Mouse (Mus musculus): ENCODE results near the gene Sugct. TPM values are rescaled to one million over a fixed set of nuclear protein-coding genes. Genes with fewer than 3 reads are reported as not detected.
"Not testable (repeated sequence)": the region's sequence is repeated elsewhere in the genome, so short reads cannot be mapped to it uniquely, and the experiment has no call there.

Gene Sugct
- polyA plus RNA-seq, 1 experiment from 2014 or later, result 5.1 TPM

DNA sequence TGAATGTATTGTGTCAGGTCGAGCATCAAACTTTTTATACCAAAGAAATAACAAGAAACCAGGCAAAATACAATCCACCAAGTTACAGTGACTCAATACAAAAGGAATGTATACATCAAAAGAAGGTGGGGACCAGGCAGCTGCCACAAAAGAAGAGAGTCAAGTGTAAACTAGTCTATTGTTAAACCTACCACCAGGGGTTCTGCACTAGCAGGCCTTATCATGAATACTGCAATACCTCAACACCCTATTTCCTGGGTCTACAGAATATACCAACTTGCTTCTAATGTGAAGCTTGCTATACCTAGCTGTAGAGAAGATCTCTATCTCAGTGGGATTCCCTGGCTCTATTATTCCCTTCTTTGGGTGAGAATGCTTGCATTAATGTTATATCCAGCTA is 237.4 kb downstream of the Sugct start:
- not testable (repeated sequence) for ATAC-seq (ENCODE audit: insufficient number of reproducible peaks, low FRiP score, low TSS enrichment, low read depth); H3K9ac ChIP-seq; H3K27ac ChIP-seq (replicated peaks); H3K9me3 ChIP-seq (replicated peaks); H3K4me1 ChIP-seq; H3K4me2 ChIP-seq (replicated peaks); H3K36me3 ChIP-seq; H3K4me3 ChIP-seq (replicated peaks); H3K27me3 ChIP-seq
- 29% methylated on average over 1 of the region's 1 CpGs for WGBS

GRCm38 (mm10) chr13:17432139-17432916 is 263.0 kb downstream of the Sugct start:
- WGBS, result 37% methylated on average over 7 of the region's 7 CpGs
- no peak for ATAC-seq (ENCODE audit: insufficient number of reproducible peaks, low FRiP score, low TSS enrichment, low read depth)
- Histone ChIP-seq H3K27ac (replicated peaks) (no peak overlapping the region), H3K27me3 (no peaks in the 10 kb centered on the region), H3K9me3 (replicated peaks) (no peaks in the 10 kb centered on the region), H3K9ac (no peak overlapping the region), H3K4me1 (0 out of 2 replicates have a peak, but pooled peaks cover 2% of the 10 kb centered on the region), H3K4me2 (replicated peaks) (no peak overlapping the region), H3K4me3 (replicated peaks) (no peak overlapping the region), H3K36me3 (no peaks in the 10 kb centered on the region)

DNA sequence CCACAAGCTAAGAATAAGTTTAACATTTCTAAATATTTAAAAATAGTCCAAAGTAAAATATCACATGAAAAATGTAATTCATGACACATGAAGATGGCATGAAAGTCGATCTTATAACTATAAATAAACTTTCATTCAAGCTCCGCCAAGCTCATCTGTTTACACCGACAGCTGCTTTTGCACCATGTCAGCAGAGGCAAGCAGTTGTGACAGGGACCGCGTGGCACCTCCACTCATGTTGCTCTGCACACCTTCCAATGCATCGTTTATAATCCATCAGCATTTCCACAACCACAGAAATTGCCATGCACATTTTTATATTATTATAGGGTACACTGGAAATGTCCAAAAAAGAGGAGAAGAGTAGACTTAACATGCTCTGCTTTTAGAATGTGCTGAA is 273.5 kb downstream of the Sugct start:
- Histone ChIP-seq H3K36me3 (no peaks in the 10 kb centered on the region), H3K4me3 (replicated peaks) (no peak overlapping the region), H3K9ac (no peak overlapping the region), H3K9me3 (replicated peaks) (no peaks in the 10 kb centered on the region; the same call in 1 of the 2 replicates), H3K27ac (replicated peaks) (no peak overlapping the region), H3K4me2 (replicated peaks) (no peak overlapping the region), H3K27me3 (no peaks in the 10 kb centered on the region), H3K4me1 (no peaks in the 10 kb centered on the region)
- 72% methylated on average over 6 of the region's 6 CpGs for WGBS
- no peak for ATAC-seq (ENCODE audit: insufficient number of reproducible peaks, low FRiP score, low TSS enrichment, low read depth)

DNA sequence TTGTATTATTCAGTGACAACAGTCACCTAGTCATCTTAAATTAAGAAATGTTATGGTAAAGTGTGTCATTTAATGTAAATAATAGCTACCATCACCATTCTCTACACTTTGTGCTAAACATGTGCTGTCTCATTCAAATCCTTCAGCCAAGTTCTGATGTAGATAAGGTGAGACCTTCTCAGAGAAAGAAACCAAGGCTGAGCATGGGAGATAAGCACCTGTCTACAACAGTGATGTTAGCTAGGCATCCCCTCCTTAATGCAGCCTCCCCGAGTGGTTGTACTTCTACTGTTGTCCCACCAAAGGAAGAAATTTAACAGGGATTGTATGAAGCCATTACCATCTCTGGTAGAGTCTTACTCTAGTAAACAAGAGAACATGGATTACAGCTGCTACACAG is 274.8 kb downstream of the Sugct start:
- Histone ChIP-seq H3K9ac (no peak overlapping the region), H3K27me3 (no peaks in the 10 kb centered on the region), H3K4me2 (replicated peaks) (no peak overlapping the region), H3K36me3 (no peaks in the 10 kb centered on the region), H3K27ac (replicated peaks) (no peak overlapping the region), H3K4me1 (no peaks in the 10 kb centered on the region), H3K9me3 (replicated peaks) (no peaks in the 10 kb centered on the region; the same call in 1 of the 2 replicates), H3K4me3 (replicated peaks) (no peak overlapping the region)
- no peak for ATAC-seq (ENCODE audit: insufficient number of reproducible peaks, low FRiP score, low TSS enrichment, low read depth)
- 79% methylated on average over 1 of the region's 1 CpGs for WGBS

GRCm38 (mm10) chr13:17342836-17343235 is 352.5 kb downstream of the Sugct start:
- 94% methylated on average over 8 of the region's 8 CpGs for WGBS
- Histone ChIP-seq H3K4me2 (replicated peaks) (no peak overlapping the region), H3K4me1 (no peaks in the 10 kb centered on the region), H3K27ac (replicated peaks) (no peak overlapping the region), H3K9ac (no peak overlapping the region), H3K4me3 (replicated peaks) (no peak overlapping the region), H3K36me3 (no peaks in the 10 kb centered on the region), H3K27me3 (no peaks in the 10 kb centered on the region), H3K9me3 (replicated peaks) (no peaks in the 10 kb centered on the region)
- ATAC-seq (ENCODE audit: insufficient number of reproducible peaks, low FRiP score, low TSS enrichment, low read depth), result no peak

- ATAC-seq (ENCODE audit: insufficient number of reproducible peaks, low FRiP score, low TSS enrichment, low read depth), result no peak
- H3K4me2 ChIP-seq (replicated peaks), result no peak overlapping the region
- H3K36me3 ChIP-seq, result no peaks in the 10 kb centered on the region
- H3K9ac ChIP-seq, result no peak overlapping the region
- H3K9me3 ChIP-seq (replicated peaks), result no peaks in the 10 kb centered on the region
- 74% methylated on average over 4 of the region's 4 CpGs for WGBS
- no peaks in the 10 kb centered on the region for H3K4me1 ChIP-seq
- H3K4me3 ChIP-seq (replicated peaks), result no peak overlapping the region
- no peak overlapping the region for H3K27ac ChIP-seq (replicated peaks)
- no peaks in the 10 kb centered on the region for H3K27me3 ChIP-seq
Measured at GRCm38 (mm10) chr13:17335885-17336540, 359.3 kb downstream of the Sugct start.

DNA sequence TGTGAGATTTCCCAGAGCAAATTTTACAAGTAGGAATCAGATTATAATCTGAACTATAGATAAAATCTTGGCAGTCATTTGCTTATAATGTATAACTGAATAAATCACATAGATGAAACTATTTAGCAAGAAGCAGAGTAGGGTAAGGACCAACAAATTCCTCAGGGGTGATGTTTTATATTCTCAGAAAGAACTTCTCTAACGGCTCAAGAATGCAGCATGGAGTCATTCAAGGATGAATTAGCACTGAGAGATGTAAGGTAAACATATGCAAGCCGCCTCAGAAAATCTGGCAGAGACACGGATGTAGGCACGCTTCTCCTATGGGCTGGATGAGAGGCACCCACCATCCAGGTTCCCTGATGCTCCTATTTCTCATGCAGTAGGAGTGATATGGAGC is 368.5 kb downstream of the Sugct start:
- Histone ChIP-seq H3K27me3 (no peaks in the 10 kb centered on the region), H3K9me3 (replicated peaks) (no peaks in the 10 kb centered on the region), H3K36me3 (no peaks in the 10 kb centered on the region), H3K4me2 (replicated peaks) (no peak overlapping the region), H3K27ac (replicated peaks) (no peak overlapping the region), H3K4me3 (replicated peaks) (no peak overlapping the region), H3K9ac (no peak overlapping the region), H3K4me1 (no peaks in the 10 kb centered on the region)
- no peak for ATAC-seq (ENCODE audit: insufficient number of reproducible peaks, low FRiP score, low TSS enrichment, low read depth)
- WGBS, result 60% methylated on average over 4 of the region's 4 CpGs

GRCm38 (mm10) chr13:17301590-17301989 is 393.8 kb downstream of the Sugct start:
- no peak for ATAC-seq (ENCODE audit: insufficient number of reproducible peaks, low FRiP score, low TSS enrichment, low read depth)
- Histone ChIP-seq H3K9ac (no peak overlapping the region), H3K4me1 (peaks cover 5% of the 10 kb centered on the region; the same call in 1 of the 2 replicates), H3K9me3 (replicated peaks) (no peaks in the 10 kb centered on the region), H3K27me3 (no peaks in the 10 kb centered on the region), H3K4me2 (replicated peaks) (no peak overlapping the region), H3K27ac (replicated peaks) (no peak overlapping the region), H3K36me3 (no peaks in the 10 kb centered on the region), H3K4me3 (replicated peaks) (no peak overlapping the region)
- WGBS, result 85% methylated on average over 4 of the region's 4 CpGs

DNA sequence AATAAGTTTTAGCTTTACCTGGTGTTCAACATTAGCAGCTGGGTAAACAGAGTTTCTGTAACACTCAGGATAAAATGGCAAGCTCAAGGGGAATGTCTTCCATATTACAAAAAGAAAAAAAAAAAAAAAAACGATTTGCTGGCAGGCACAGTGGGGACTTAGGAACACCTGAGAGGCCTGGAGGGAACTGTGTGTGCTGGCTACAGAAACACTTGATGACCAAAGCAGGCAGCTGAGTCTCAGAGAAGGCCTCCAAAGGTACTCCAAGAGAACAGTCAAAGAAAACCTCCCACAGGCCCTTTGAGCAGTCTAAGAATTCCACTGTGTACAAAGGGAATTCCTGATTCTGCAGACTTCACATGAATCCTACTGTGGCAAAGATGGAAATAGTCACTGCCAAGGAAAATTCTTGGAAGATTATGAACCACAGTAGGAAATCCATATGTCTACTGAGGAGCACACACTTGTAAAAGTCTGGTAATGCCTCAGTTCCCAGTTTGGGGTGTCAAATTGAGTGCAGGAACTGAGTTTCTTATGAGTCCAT is 397.8 kb downstream of the Sugct start:
- Histone ChIP-seq H3K4me2 (replicated peaks) (no peak overlapping the region), H3K36me3 (no peaks in the 10 kb centered on the region), H3K9ac (no peak overlapping the region), H3K4me1 (peaks cover 5% of the 10 kb centered on the region; the same call in 1 of the 2 replicates), H3K27ac (replicated peaks) (no peak overlapping the region), H3K4me3 (replicated peaks) (no peak overlapping the region), H3K27me3 (no peaks in the 10 kb centered on the region), H3K9me3 (replicated peaks) (no peaks in the 10 kb centered on the region)
- no peak for ATAC-seq (ENCODE audit: insufficient number of reproducible peaks, low FRiP score, low TSS enrichment, low read depth)
- WGBS, result 44% methylated on average over 1 of the region's 1 CpGs

DNA sequence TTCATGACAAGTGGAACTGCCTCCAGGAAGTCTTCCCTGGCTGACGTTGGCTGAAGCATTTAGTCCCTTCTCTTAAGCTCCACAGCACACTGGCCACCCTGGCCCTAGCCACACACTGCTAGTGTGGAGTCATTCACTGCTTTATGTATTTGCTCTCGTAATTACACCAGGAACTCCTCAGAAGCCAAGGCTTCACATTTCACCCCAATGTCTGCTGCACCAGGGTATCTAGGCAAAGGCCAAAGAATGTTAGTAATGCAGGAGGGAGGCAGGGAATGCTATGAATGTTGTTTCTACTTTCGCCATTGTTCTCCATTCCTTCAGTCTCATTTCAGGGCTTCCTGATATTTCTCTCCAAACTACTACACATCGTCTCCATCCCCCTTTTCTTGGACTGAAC is 398.4 kb downstream of the Sugct start:
- 34% methylated on average over 4 of the region's 4 CpGs for WGBS
- Histone ChIP-seq H3K9ac (no peak overlapping the region), H3K27me3 (no peaks in the 10 kb centered on the region), H3K9me3 (replicated peaks) (no peaks in the 10 kb centered on the region), H3K36me3 (no peaks in the 10 kb centered on the region), H3K4me1 (peaks cover 5% of the 10 kb centered on the region; the same call in 1 of the 2 replicates), H3K27ac (replicated peaks) (peak overlapping the region; percentile 25; the same call in 1 of the 2 replicates), H3K4me3 (replicated peaks) (no peak overlapping the region), H3K4me2 (replicated peaks) (no peak overlapping the region)
- ATAC-seq (ENCODE audit: insufficient number of reproducible peaks, low FRiP score, low TSS enrichment, low read depth), result no peak

GRCm38 (mm10) chr13:17296460-17296859 is 398.9 kb downstream of the Sugct start:
- H3K4me1 ChIP-seq, result peaks cover 5% of the 10 kb centered on the region; the same call in 1 of the 2 replicates
- 24% methylated on average over 3 of the region's 3 CpGs for WGBS
- no peak overlapping the region for H3K9ac ChIP-seq
- H3K36me3 ChIP-seq, result no peaks in the 10 kb centered on the region
- H3K4me3 ChIP-seq (replicated peaks), result no peak overlapping the region
- no peak overlapping the region for H3K4me2 ChIP-seq (replicated peaks)
- H3K9me3 ChIP-seq (replicated peaks), result no peaks in the 10 kb centered on the region
- no peak for ATAC-seq (ENCODE audit: insufficient number of reproducible peaks, low FRiP score, low TSS enrichment, low read depth)
- no peak overlapping the region for H3K27ac ChIP-seq (replicated peaks)
- no peaks in the 10 kb centered on the region for H3K27me3 ChIP-seq

All from embryonic facial prominence, embryonic 15.5 days (tissue).